Mouse (Mus musculus) bone marrow macrophage, adult 2 months (primary cell): ENCODE data around the gene Adamts17.

Experiments used
- CTCF ChIP-seq: IDR thresholded peaks from 2 replicates; pipeline ENCODE4 v1.5.1; 2012; ENCODE audit warnings: low read depth, mild to moderate bottlenecking, low read length, moderate library complexity
- POLR2A ChIP-seq: IDR thresholded peaks from 2 replicates; pipeline ENCODE4 v1.6.1; 2012; ENCODE audit warnings: mild to moderate bottlenecking, low read depth, low read length, borderline replicate concordance

DNA sequence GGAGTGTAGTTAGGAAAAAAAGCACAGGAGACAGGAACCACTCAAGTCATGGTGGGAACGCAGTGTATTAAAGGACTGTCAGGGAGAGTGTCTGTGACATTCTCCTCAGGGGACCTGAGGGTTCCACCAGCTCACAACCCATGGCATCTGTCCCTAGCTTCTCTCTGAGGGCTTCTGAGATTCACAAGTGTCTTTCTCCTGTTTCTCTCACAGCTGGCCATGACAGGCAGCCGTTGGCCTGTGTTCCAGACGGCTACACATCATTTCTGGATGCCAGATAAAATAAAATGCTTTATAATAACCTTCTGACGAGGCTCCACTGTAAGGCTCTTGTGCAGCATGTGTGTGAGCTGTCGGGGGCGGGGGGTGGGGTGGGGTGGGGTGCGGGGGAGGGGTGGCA, 32.0 kb downstream of the Adamts17 start:
- TF ChIP-seq CTCF (no peak), POLR2A (no peak)
